Mouse (Mus musculus): ENCODE measurements around the gene Cpxm1. TPM values are rescaled to one million over a fixed set of nuclear protein-coding genes. Genes with fewer than 3 reads are reported as not detected.

Gene Cpxm1
- polyA plus RNA-seq, 2 experiments = 108 to 112 TPM

- no peak overlapping the region for H3K9ac ChIP-seq (ENCODE audit: low read depth, low read length, severe bottlenecking)
- H3K4me1 ChIP-seq (ENCODE audit: control insufficient read depth, insufficient read depth, low read length) = no peaks in the 10 kb centered on the region
- H3K4me3 ChIP-seq (replicated peaks; ENCODE audit: low read length) = no peak overlapping the region
- TF ChIP-seq POLR2A (IDR thresholded peaks at IDR 0.05; ENCODE audit: borderline replicate concordance, extremely low read depth, insufficient read depth, insufficient read length) = no peak
- H3K4me2 ChIP-seq (replicated peaks; ENCODE audit: low read depth, low read length, severe bottlenecking) = no peak overlapping the region
- no peak overlapping the region for H3K27ac ChIP-seq (replicated peaks; ENCODE audit: low read depth, low read length)
- DNase-seq (ENCODE audit: low spot score) (peak; percentile 61), ATAC-seq (ENCODE audit: low FRiP score, low read depth) (peak; percentile 55; the same call in 1 of the 2 replicates)
- peaks cover 23% of the 10 kb centered on the region for H3K36me3 ChIP-seq (ENCODE audit: control insufficient read depth, insufficient read depth, low read length)
- WGBS = 17% methylated on average over 4 of the region's 4 CpGs
- H3K27me3 ChIP-seq (ENCODE audit: control insufficient read depth, insufficient read depth, low read length) = no peaks in the 10 kb centered on the region
- H3K9me3 ChIP-seq (ENCODE audit: control insufficient read depth, low read length) = no peaks in the 10 kb centered on the region
These were observed 35.8 kb upstream of the Cpxm1 start for GRCm38 (mm10) chr2:130433152-130433551.

DNA sequence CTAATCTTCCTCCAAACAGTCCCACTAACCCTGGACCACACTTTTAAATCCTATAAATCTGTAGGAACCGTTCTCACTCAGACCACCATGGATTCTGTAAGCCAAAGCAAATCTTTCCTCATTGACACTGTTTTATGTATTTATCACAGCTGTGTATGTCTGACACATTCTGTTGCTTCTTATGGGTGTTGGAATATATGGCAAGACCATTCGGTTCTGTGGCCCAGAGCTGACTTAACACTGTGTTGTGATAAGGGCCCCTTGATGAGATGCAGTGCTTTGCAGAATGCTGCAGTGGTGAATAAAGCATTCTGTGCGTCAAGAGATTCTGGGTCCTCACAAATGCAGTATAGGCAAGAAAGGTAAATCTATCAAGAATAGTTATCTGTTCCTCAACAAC, 34.8 kb upstream of the Cpxm1 start:
- Histone ChIP-seq H3K27me3 (ENCODE audit: control insufficient read depth, insufficient read depth, low read length) (no peaks in the 10 kb centered on the region), H3K36me3 (ENCODE audit: control insufficient read depth, insufficient read depth, low read length) (peaks cover 14% of the 10 kb centered on the region), H3K9me3 (ENCODE audit: control insufficient read depth, low read length) (no peaks in the 10 kb centered on the region), H3K27ac (replicated peaks; ENCODE audit: low read depth, low read length) (no peak overlapping the region), H3K4me2 (replicated peaks; ENCODE audit: low read depth, low read length, severe bottlenecking) (no peak overlapping the region), H3K9ac (ENCODE audit: low read depth, low read length, severe bottlenecking) (no peak overlapping the region), H3K4me1 (ENCODE audit: control insufficient read depth, insufficient read depth, low read length) (no peaks in the 10 kb centered on the region), H3K4me3 (replicated peaks; ENCODE audit: low read length) (no peak overlapping the region)
- ATAC-seq (ENCODE audit: low FRiP score, low read depth) (no peak), DNase-seq (ENCODE audit: low spot score) (no peak)
- WGBS = 88% methylated on average over 3 of the region's 3 CpGs
- TF ChIP-seq POLR2A (IDR thresholded peaks at IDR 0.05; ENCODE audit: borderline replicate concordance, extremely low read depth, insufficient read depth, insufficient read length) = no peak

DNA sequence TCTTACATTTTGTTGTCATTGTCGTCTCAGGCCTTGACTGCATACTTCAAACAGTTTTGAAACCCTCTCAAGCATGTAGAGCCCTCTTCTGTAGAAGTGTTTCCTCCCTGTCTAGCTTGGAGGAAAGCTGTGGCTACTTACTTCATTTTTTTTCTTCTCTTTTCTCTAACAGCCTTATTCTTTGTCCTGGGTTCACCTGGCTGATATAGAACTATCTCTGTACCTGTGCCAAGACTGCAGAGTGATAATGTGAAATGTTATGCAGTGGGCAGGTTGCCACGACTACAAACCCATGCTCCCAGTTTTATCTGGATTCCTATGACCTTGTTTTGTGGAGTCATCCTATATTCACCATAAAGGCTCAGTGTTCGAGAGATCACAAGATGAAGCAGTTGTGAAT, 33.1 kb upstream of the Cpxm1 start:
- H3K4me2 ChIP-seq (replicated peaks; ENCODE audit: low read depth, low read length, severe bottlenecking) = no peak overlapping the region
- no peak for TF ChIP-seq POLR2A (IDR thresholded peaks at IDR 0.05; ENCODE audit: borderline replicate concordance, extremely low read depth, insufficient read depth, insufficient read length)

DNA sequence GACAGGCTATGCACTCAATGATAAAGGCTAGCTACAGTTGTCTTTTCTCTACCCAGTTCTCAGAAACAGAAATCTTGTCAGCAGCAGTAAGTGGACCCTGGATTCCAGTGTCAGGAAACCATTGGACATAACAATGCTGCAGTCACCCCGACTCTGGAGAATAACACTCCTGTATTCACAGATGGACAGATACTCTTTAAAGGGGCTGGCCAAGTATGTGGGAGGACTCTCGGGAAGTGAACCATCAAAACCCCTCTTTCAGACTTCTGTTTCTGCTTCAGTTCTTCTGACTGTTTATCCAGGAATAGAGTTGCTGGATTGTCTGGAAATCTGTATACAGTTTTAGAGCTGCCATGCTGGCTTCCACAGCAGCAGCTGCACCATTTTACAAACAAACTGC, 32.5 kb upstream of the Cpxm1 start:
- TF ChIP-seq POLR2A (IDR thresholded peaks at IDR 0.05; ENCODE audit: borderline replicate concordance, extremely low read depth, insufficient read depth, insufficient read length) = no peak
- Histone ChIP-seq H3K27me3 (ENCODE audit: control insufficient read depth, insufficient read depth, low read length) (no peaks in the 10 kb centered on the region), H3K4me1 (ENCODE audit: control insufficient read depth, insufficient read depth, low read length) (peaks cover 6% of the 10 kb centered on the region), H3K9me3 (ENCODE audit: control insufficient read depth, low read length) (no peaks in the 10 kb centered on the region), H3K36me3 (ENCODE audit: control insufficient read depth, insufficient read depth, low read length) (peaks cover 17% of the 10 kb centered on the region), H3K27ac (replicated peaks; ENCODE audit: low read depth, low read length) (no peak overlapping the region), H3K9ac (ENCODE audit: low read depth, low read length, severe bottlenecking) (no peak overlapping the region), H3K4me3 (replicated peaks; ENCODE audit: low read length) (no peak overlapping the region), H3K4me2 (replicated peaks; ENCODE audit: low read depth, low read length, severe bottlenecking) (no peak overlapping the region)
- 90% methylated on average over 2 of the region's 2 CpGs for WGBS
- ATAC-seq (ENCODE audit: low FRiP score, low read depth) = no peak
- DNase-seq (ENCODE audit: low spot score) = no peak

More for the DNA sequence above, 33.1 kb upstream of the Cpxm1 start:
- no peaks in the 10 kb centered on the region for H3K27me3 ChIP-seq (ENCODE audit: control insufficient read depth, insufficient read depth, low read length)
- H3K9ac ChIP-seq (ENCODE audit: low read depth, low read length, severe bottlenecking) = no peak overlapping the region
- ATAC-seq (ENCODE audit: low FRiP score, low read depth) = no peak
- DNase-seq (ENCODE audit: low spot score) = no peak
- peaks cover 17% of the 10 kb centered on the region for H3K36me3 ChIP-seq (ENCODE audit: control insufficient read depth, insufficient read depth, low read length)
- no peaks in the 10 kb centered on the region for H3K4me1 ChIP-seq (ENCODE audit: control insufficient read depth, insufficient read depth, low read length)
- H3K9me3 ChIP-seq (ENCODE audit: control insufficient read depth, low read length) = no peaks in the 10 kb centered on the region
- H3K27ac ChIP-seq (replicated peaks; ENCODE audit: low read depth, low read length) = no peak overlapping the region
- no peak overlapping the region for H3K4me3 ChIP-seq (replicated peaks; ENCODE audit: low read length)
- WGBS = 87% methylated on average over 3 of the region's 3 CpGs

GRCm38 (mm10) chr2:130425112-130425511, 27.7 kb upstream of the Cpxm1 start:
- TF ChIP-seq POLR2A (IDR thresholded peaks at IDR 0.05; ENCODE audit: borderline replicate concordance, extremely low read depth, insufficient read depth, insufficient read length) = no peak
- Histone ChIP-seq H3K4me1 (ENCODE audit: control insufficient read depth, insufficient read depth, low read length) (peaks cover 17% of the 10 kb centered on the region), H3K4me2 (replicated peaks; ENCODE audit: low read depth, low read length, severe bottlenecking) (peak overlapping the region; percentile 89), H3K9ac (ENCODE audit: low read depth, low read length, severe bottlenecking) (peak overlapping the region; percentile 70), H3K27me3 (ENCODE audit: control insufficient read depth, insufficient read depth, low read length) (no peaks in the 10 kb centered on the region), H3K9me3 (ENCODE audit: control insufficient read depth, low read length) (no peaks in the 10 kb centered on the region), H3K4me3 (replicated peaks; ENCODE audit: low read length) (peak overlapping the region; percentile 71), H3K36me3 (ENCODE audit: control insufficient read depth, insufficient read depth, low read length) (0 out of 2 replicates have a peak, but pooled peaks cover 3% of the 10 kb centered on the region), H3K27ac (replicated peaks; ENCODE audit: low read depth, low read length) (no peak overlapping the region)
- ATAC-seq (ENCODE audit: low FRiP score, low read depth) (no peak), DNase-seq (ENCODE audit: low spot score) (no peak)
- WGBS = 51% methylated on average over 5 of the region's 5 CpGs

Measured in limb, embryonic 14.5 days (tissue).